Mouse (Mus musculus): ENCODE results near the gene Dydc1. TPM values are rescaled to one million over a fixed set of nuclear protein-coding genes. Genes with fewer than 3 reads are reported as not detected.

Dydc1 gene
- polyA plus RNA-seq, 1 experiment from 2014 or later = not detected

DNA sequence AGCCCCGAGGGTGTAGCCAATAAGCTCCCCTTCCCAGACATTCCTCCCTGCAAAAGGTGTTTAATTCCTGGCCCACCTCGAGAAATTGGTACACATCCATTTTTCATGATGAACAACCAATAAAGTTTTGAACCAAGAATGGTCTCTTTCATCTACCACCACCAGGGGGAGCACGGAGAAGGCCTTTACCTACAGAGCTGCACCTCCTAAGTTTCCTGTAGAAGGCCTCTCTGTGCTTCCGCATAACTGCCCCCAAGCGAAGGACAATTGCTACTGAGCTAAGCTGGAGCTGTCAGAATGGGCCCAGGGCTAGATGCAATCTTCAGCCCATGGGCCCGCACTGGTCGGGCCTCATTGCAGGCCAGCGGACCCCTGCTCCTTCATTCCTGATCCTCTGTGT lies 18.1 kb downstream of the Dydc1 start:
- WGBS = 48% methylated on average over 8 of the region's 8 CpGs
- H3K27me3 ChIP-seq (ENCODE audit: insufficient read depth, low read length) = no peaks in the 10 kb centered on the region
- no peak overlapping the region for H3K27ac ChIP-seq
- no peaks in the 10 kb centered on the region for H3K36me3 ChIP-seq (ENCODE audit: insufficient read depth, low read length)
- peak; percentile 17 for DNase-seq (ENCODE audit: low spot score)
- no peaks in the 10 kb centered on the region for H3K9me3 ChIP-seq (replicated peaks; ENCODE audit: low read length)
- TF ChIP-seq CTCF (IDR thresholded peaks at IDR 0.05; ENCODE audit: low read depth) = peak; percentile 67
- no peaks in the 10 kb centered on the region for H3K4me1 ChIP-seq (replicated peaks; ENCODE audit: insufficient read depth, low read length)
- ATAC-seq (replicated peaks; ENCODE audit: low FRiP score, low read depth) = no peak
- H3K4me3 ChIP-seq (replicated peaks; ENCODE audit: low read depth, low read length) = no peak overlapping the region
- no peak overlapping the region for H3K4me2 ChIP-seq (ENCODE audit: low read length)
- H3K9ac ChIP-seq (ENCODE audit: low read depth, low read length) = no peak overlapping the region

DNA sequence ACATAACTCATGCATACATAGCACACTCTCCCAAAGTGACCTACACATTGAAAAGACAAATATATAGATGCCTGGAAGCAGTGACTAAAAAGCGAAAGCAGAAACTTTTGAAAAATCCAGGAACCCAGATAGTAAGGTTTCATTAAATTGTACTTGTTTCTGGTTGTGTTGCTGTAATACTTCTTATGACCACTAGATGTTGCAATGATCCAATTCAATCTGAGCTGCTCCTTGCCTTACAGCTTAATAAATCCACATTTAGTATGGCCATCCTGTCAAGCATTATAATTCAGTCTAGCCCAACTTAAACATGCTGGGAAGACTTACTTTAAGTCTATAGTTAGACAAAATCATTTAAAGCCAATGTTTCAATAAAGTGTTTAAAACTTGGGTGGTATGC lies 21.4 kb downstream of the Dydc1 start:
- DNase-seq (ENCODE audit: low spot score) (peak; percentile 48), ATAC-seq (replicated peaks; ENCODE audit: low FRiP score, low read depth) (no peak)
- Histone ChIP-seq H3K27ac (no peak overlapping the region), H3K4me1 (replicated peaks; ENCODE audit: insufficient read depth, low read length) (no peaks in the 10 kb centered on the region), H3K4me3 (replicated peaks; ENCODE audit: low read depth, low read length) (no peak overlapping the region), H3K27me3 (ENCODE audit: insufficient read depth, low read length) (no peaks in the 10 kb centered on the region), H3K4me2 (ENCODE audit: low read length) (no peak overlapping the region), H3K36me3 (ENCODE audit: insufficient read depth, low read length) (no peaks in the 10 kb centered on the region), H3K9ac (ENCODE audit: low read depth, low read length) (no peak overlapping the region), H3K9me3 (replicated peaks; ENCODE audit: low read length) (no peaks in the 10 kb centered on the region)
- TF ChIP-seq CTCF (IDR thresholded peaks at IDR 0.05; ENCODE audit: low read depth) = peak; percentile 64
- WGBS = 39% methylated on average over 1 of the region's 1 CpGs

DNA sequence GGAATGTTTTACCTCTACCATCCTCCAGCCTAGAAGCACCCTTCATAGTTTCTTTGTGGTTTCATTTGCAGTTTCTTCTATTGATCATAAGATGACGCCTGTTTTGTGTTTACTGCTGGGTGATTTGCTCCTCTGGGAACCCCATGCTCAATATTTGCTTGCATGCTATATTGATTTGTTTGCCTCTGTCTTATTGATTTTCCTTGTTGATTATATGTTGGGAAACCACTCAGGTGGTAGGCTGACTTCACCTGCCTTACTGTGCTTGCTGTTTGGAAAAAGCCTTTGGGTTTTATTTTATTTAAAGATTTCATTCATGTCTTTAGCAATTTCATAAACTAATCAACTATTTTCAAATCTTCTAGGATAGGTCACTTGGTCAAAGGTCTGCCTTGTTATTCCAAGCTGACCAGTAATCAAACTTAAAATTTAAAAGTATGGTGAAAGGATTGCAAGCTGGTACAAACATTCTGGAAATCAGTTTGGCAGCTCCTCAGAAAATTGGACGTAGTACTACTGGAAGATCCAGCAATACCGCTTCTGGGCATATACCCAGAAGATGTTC lies 23.7 kb downstream of the Dydc1 start:
- no peak for TF ChIP-seq CTCF (IDR thresholded peaks at IDR 0.05; ENCODE audit: low read depth)
- no peak for ATAC-seq (replicated peaks; ENCODE audit: low FRiP score, low read depth)
- 87% methylated on average over 3 of the region's 3 CpGs for WGBS

DNA sequence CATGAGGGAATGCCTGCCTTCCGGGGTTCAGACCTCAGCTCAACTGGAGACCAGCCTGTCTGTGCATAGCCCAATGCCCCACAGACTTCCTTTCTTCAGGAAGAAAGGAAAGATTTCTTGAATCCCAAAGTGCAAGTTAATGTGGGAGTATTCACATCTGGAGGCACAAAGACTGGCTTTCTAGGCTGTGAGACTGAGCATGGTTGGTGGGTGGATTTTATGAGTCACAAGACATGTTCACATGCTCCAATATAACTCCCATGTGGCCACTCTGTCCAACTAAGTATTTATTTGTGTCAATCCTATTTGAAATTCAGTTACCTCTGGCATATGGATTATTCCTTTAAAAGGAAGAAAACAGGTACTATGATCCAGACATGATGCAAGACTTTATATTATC lies 26.0 kb downstream of the Dydc1 start:
- Histone ChIP-seq H3K4me2 (ENCODE audit: low read length) (no peak overlapping the region), H3K27me3 (ENCODE audit: insufficient read depth, low read length) (no peaks in the 10 kb centered on the region), H3K36me3 (ENCODE audit: insufficient read depth, low read length) (no peaks in the 10 kb centered on the region), H3K4me3 (replicated peaks; ENCODE audit: low read depth, low read length) (no peak overlapping the region), H3K4me1 (replicated peaks; ENCODE audit: insufficient read depth, low read length) (no peaks in the 10 kb centered on the region), H3K9ac (ENCODE audit: low read depth, low read length) (no peak overlapping the region), H3K27ac (no peak overlapping the region), H3K9me3 (replicated peaks; ENCODE audit: low read length) (no peaks in the 10 kb centered on the region)
- DNase-seq (ENCODE audit: low spot score) (no peak), ATAC-seq (replicated peaks; ENCODE audit: low FRiP score, low read depth) (no peak)
- no peak for TF ChIP-seq CTCF (IDR thresholded peaks at IDR 0.05; ENCODE audit: low read depth)
- 86% methylated on average over 1 of the region's 1 CpGs for WGBS

More for the DNA sequence above, 23.7 kb downstream of the Dydc1 start:
- H3K4me2 ChIP-seq (ENCODE audit: low read length) = no peak overlapping the region
- H3K9ac ChIP-seq (ENCODE audit: low read depth, low read length) = no peak overlapping the region
- H3K36me3 ChIP-seq (ENCODE audit: insufficient read depth, low read length) = no peaks in the 10 kb centered on the region
- H3K27me3 ChIP-seq (ENCODE audit: insufficient read depth, low read length) = no peaks in the 10 kb centered on the region
- H3K4me1 ChIP-seq (replicated peaks; ENCODE audit: insufficient read depth, low read length) = no peaks in the 10 kb centered on the region
- H3K9me3 ChIP-seq (replicated peaks; ENCODE audit: low read length) = no peaks in the 10 kb centered on the region
- no peak overlapping the region for H3K4me3 ChIP-seq (replicated peaks; ENCODE audit: low read depth, low read length)
- H3K27ac ChIP-seq = no peak overlapping the region
- DNase-seq (ENCODE audit: low spot score) = no peak

DNA sequence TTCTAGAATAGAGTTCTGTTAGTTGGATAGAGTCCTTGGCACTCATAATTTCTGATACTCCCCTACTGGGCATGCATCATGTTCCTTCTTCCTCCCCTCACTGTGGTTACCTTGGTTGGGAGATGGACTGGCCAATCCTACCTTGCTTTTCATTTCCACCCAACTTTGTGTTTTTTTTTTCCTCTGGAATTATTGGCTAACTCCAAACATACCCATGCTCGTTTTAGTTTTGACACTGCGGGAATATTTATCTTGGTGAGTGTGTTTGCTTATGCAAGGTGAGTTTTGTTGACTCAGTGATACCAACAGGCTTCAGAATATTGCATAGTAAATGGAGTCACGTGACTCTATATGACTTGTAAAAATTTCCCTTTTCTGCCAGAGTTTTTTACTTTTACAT lies 28.0 kb downstream of the Dydc1 start:
- H3K9me3 ChIP-seq (replicated peaks; ENCODE audit: low read length) = no peaks in the 10 kb centered on the region
- no peak overlapping the region for H3K9ac ChIP-seq (ENCODE audit: low read depth, low read length)
- H3K27me3 ChIP-seq (ENCODE audit: insufficient read depth, low read length) = no peaks in the 10 kb centered on the region
- H3K4me2 ChIP-seq (ENCODE audit: low read length) = no peak overlapping the region
- ATAC-seq (replicated peaks; ENCODE audit: low FRiP score, low read depth) (no peak), DNase-seq (ENCODE audit: low spot score) (no peak)
- H3K4me3 ChIP-seq (replicated peaks; ENCODE audit: low read depth, low read length) = no peak overlapping the region
- TF ChIP-seq CTCF (IDR thresholded peaks at IDR 0.05; ENCODE audit: low read depth) = no peak
- no peak overlapping the region for H3K27ac ChIP-seq
- 82% methylated on average over 3 of the region's 3 CpGs for WGBS
- H3K4me1 ChIP-seq (replicated peaks; ENCODE audit: insufficient read depth, low read length) = no peaks in the 10 kb centered on the region
- H3K36me3 ChIP-seq (ENCODE audit: insufficient read depth, low read length) = no peaks in the 10 kb centered on the region

DNA sequence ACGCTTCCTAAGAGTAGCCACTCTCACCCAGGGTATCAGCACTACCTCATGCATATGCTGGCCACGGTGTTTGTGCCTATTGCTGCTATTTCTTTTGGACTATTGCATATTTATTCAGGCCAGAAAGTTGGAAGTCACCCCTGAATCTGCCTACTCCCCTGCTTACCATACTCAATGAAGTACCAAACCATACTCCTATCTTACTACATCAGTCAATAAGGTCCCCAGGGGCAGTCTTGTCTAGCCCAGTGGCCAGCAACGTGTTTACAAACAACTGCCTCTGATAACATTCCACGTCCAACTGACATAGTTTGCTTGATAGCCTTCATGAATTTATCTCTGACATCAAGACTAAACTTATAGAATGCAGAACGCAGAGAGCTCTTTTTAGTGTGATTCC lies 28.5 kb downstream of the Dydc1 start:
- no peak for ATAC-seq (replicated peaks; ENCODE audit: low FRiP score, low read depth)
- no peak for DNase-seq (ENCODE audit: low spot score)
- H3K4me2 ChIP-seq (ENCODE audit: low read length) = no peak overlapping the region
- no peak for TF ChIP-seq CTCF (IDR thresholded peaks at IDR 0.05; ENCODE audit: low read depth)
- 79% methylated on average over 5 of the region's 5 CpGs for WGBS
- no peaks in the 10 kb centered on the region for H3K9me3 ChIP-seq (replicated peaks; ENCODE audit: low read length)
- no peak overlapping the region for H3K9ac ChIP-seq (ENCODE audit: low read depth, low read length)
- H3K27me3 ChIP-seq (ENCODE audit: insufficient read depth, low read length) = no peaks in the 10 kb centered on the region
- no peaks in the 10 kb centered on the region for H3K36me3 ChIP-seq (ENCODE audit: insufficient read depth, low read length)
- no peaks in the 10 kb centered on the region for H3K4me1 ChIP-seq (replicated peaks; ENCODE audit: insufficient read depth, low read length)
- no peak overlapping the region for H3K27ac ChIP-seq
- no peak overlapping the region for H3K4me3 ChIP-seq (replicated peaks; ENCODE audit: low read depth, low read length)

DNA sequence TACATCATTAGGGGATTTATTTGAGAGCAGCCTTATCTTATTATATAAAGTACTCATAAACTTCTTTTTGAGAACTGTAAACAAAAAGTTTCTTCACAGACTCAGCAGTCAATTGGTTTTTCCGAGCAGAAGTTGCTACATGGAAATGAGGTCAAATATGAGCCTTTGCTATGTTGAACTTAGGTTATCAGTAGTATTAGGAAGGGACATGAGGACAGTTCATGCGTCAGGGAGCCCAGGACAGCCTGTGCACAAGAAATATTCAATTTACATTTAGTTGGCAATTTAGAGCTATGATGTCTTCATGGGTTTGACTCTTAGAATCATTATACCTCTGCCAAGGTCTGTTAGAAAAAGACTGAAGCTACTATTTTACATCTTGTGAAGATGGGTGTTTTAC lies 29.6 kb downstream of the Dydc1 start:
- Histone ChIP-seq H3K4me3 (replicated peaks; ENCODE audit: low read depth, low read length) (no peak overlapping the region), H3K9me3 (replicated peaks; ENCODE audit: low read length) (no peaks in the 10 kb centered on the region), H3K36me3 (ENCODE audit: insufficient read depth, low read length) (no peaks in the 10 kb centered on the region), H3K27ac (no peak overlapping the region), H3K4me2 (ENCODE audit: low read length) (no peak overlapping the region), H3K4me1 (replicated peaks; ENCODE audit: insufficient read depth, low read length) (no peaks in the 10 kb centered on the region), H3K9ac (ENCODE audit: low read depth, low read length) (no peak overlapping the region), H3K27me3 (ENCODE audit: insufficient read depth, low read length) (no peaks in the 10 kb centered on the region)
- ATAC-seq (replicated peaks; ENCODE audit: low FRiP score, low read depth) (no peak), DNase-seq (ENCODE audit: low spot score) (no peak)
- 76% methylated on average over 2 of the region's 2 CpGs for whole genome bisulfite sequencing
- no peak for TF ChIP-seq CTCF (IDR thresholded peaks at IDR 0.05; ENCODE audit: low read depth)
